Mouse (Mus musculus) stomach, embryonic 14.5 days (tissue): Measurements from ENCODE around the gene Mfng. TPM values are rescaled to one million over a fixed set of nuclear protein-coding genes. Genes with fewer than 3 reads are reported as not detected.

Source experiments
- ATAC-seq: fragments of 200-750 bp; cut with Nextera tagmentation; 2 replicates; pipeline ENCODE4 v1.8.0; 2017; ENCODE audit warnings: low read depth, moderate TSS enrichment; ENCODE audit not compliant: insufficient number of reproducible peaks, insufficient read depth, low FRiP score
- H3K27ac ChIP-seq: fragments of 300-500 bp; sonication (generic); 2 replicates; pipeline ENCODE4 v1.5.1; 2014; ENCODE audit warnings: mild to moderate bottlenecking, low read length, moderate library complexity, mixed read lengths
- H3K27me3 ChIP-seq: fragments of 300-500 bp; sonication (generic); 2 replicates; pipeline ENCODE4 v1.6.1; 2014; ENCODE audit warnings: low read length, control low read depth, mixed read lengths; ENCODE audit not compliant: control insufficient read depth, insufficient read depth
- H3K36me3 ChIP-seq: fragments of 300-500 bp; sonication (generic); 2 replicates; pipeline ENCODE4 v1.6.1; 2014; ENCODE audit warnings: mild to moderate bottlenecking, control low read depth, low read length, moderate library complexity, mixed read lengths; ENCODE audit not compliant: control insufficient read depth, insufficient read depth
- H3K4me1 ChIP-seq: fragments of 300-500 bp; sonication (generic); 2 replicates; pipeline ENCODE4 v1.6.1; 2014; ENCODE audit warnings: low read length, control low read depth, mixed read lengths; ENCODE audit not compliant: control insufficient read depth, insufficient read depth
- H3K4me2 ChIP-seq: fragments of 300-500 bp; sonication (generic); replicated peaks from 2 replicates; pipeline ENCODE4 v1.6.1; 2014; ENCODE audit warnings: low read depth, low read length, control low read depth
- H3K4me3 ChIP-seq: fragments of 300-500 bp; sonication (generic); 2 replicates; pipeline ENCODE4 v1.5.1; 2014; ENCODE audit warnings: low read depth, low read length, control low read depth
- H3K9ac ChIP-seq: fragments of 300-500 bp; sonication (generic); replicated peaks from 2 replicates; pipeline ENCODE4 v1.6.1; 2014; ENCODE audit warnings: low read depth, mild to moderate bottlenecking, control low read depth, low read length, moderate library complexity, mixed read lengths
- H3K9me3 ChIP-seq: fragments of 300-500 bp; sonication (generic); 2 replicates; pipeline ENCODE4 v1.6.1; 2016; ENCODE audit warnings: low read depth, low read length, control low read depth; ENCODE audit not compliant: control insufficient read depth
- WGBS: fragments of 180-500 bp; shearing (Covaris S2); extraction: QIAGEN DNeasy Blood & Tissue Kit; methylation state at CpG from one replicate; pipeline ENCODE4 v1.1.7; 2014; 5-methylcytosine and 5-hydroxymethylcytosine counted together
- polyA plus RNA-seq: library from polyadenylated mRNA; unstranded; fragments of >200 nt; fragmentation: Nextera tagmentation; extraction: Ambion mirVana; gene quantifications from 2 replicates; pipeline ENCODE4 v1.2.1, GENCODE M21; 2014

The Mfng gene
- polyA plus RNA-seq, 1 experiment from 2014 or later, result 15.7 TPM

- H3K4me1 ChIP-seq, result no peaks in the 10 kb centered on the region
- H3K36me3 ChIP-seq, result no peaks in the 10 kb centered on the region
- H3K27me3 ChIP-seq, result no peaks in the 10 kb centered on the region
- H3K4me2 ChIP-seq, result no peak overlapping the region
- no peak for ATAC-seq
- H3K9me3 ChIP-seq, result no peaks in the 10 kb centered on the region
- no peak overlapping the region for H3K27ac ChIP-seq
- H3K4me3 ChIP-seq, result no peak overlapping the region
- no peak overlapping the region for H3K9ac ChIP-seq
- WGBS, result 4% methylated on average over 5 of the region's 5 CpGs
These were observed 29.1 kb downstream of the Mfng start for GRCm38 (mm10) chr15:78744206-78744605.

GRCm38 (mm10) chr15:78742831-78743230, 30.4 kb downstream of the Mfng start:
- ATAC-seq, result no peak
- Histone ChIP-seq H3K9me3 (no peaks in the 10 kb centered on the region), H3K4me1 (no peaks in the 10 kb centered on the region), H3K27me3 (no peaks in the 10 kb centered on the region), H3K36me3 (no peaks in the 10 kb centered on the region), H3K27ac (no peak overlapping the region), H3K9ac (no peak overlapping the region), H3K4me3 (no peak overlapping the region), H3K4me2 (no peak overlapping the region)
- WGBS, result 94% methylated on average over 10 of the region's 10 CpGs

GRCm38 (mm10) chr15:78740662-78741061, 32.6 kb downstream of the Mfng start:
- no peaks in the 10 kb centered on the region for H3K9me3 ChIP-seq
- 0 out of 2 replicates have a peak, but pooled peaks cover 3% of the 10 kb centered on the region for H3K4me1 ChIP-seq
- no peak for ATAC-seq
- no peak overlapping the region for H3K27ac ChIP-seq
- no peak overlapping the region for H3K4me2 ChIP-seq
- 52% methylated on average over 12 of the region's 12 CpGs for WGBS
- no peaks in the 10 kb centered on the region for H3K27me3 ChIP-seq
- H3K36me3 ChIP-seq, result no peaks in the 10 kb centered on the region
- no peak overlapping the region for H3K4me3 ChIP-seq
- H3K9ac ChIP-seq, result no peak overlapping the region

GRCm38 (mm10) chr15:78737146-78737545, 36.1 kb downstream of the Mfng start:
- Histone ChIP-seq H3K36me3 (no peaks in the 10 kb centered on the region), H3K27ac (no peak overlapping the region), H3K4me3 (no peak overlapping the region), H3K27me3 (no peaks in the 10 kb centered on the region), H3K9me3 (no peaks in the 10 kb centered on the region), H3K4me1 (0 out of 2 replicates have a peak, but pooled peaks cover 7% of the 10 kb centered on the region), H3K4me2 (no peak overlapping the region), H3K9ac (no peak overlapping the region)
- no peak for ATAC-seq
- 42% methylated on average over 6 of the region's 6 CpGs for WGBS

- no peak overlapping the region for H3K27ac ChIP-seq
- no peak overlapping the region for H3K9ac ChIP-seq
- H3K4me2 ChIP-seq, result no peak overlapping the region
- 0 out of 2 replicates have a peak, but pooled peaks have one; percentile 21 for ATAC-seq
- 17% methylated on average over 7 of the region's 7 CpGs for WGBS
- H3K4me3 ChIP-seq, result no peak overlapping the region
- 0 out of 2 replicates have a peak, but pooled peaks cover 7% of the 10 kb centered on the region for H3K4me1 ChIP-seq
- no peaks in the 10 kb centered on the region for H3K27me3 ChIP-seq
- no peaks in the 10 kb centered on the region for H3K36me3 ChIP-seq
- no peaks in the 10 kb centered on the region for H3K9me3 ChIP-seq
These were observed 36.6 kb downstream of the Mfng start for GRCm38 (mm10) chr15:78736681-78737100.

GRCm38 (mm10) chr15:78736181-78736579, 37.1 kb downstream of the Mfng start:
- Histone ChIP-seq H3K4me3 (no peak overlapping the region), H3K27ac (no peak overlapping the region), H3K4me1 (0 out of 2 replicates have a peak, but pooled peaks cover 7% of the 10 kb centered on the region), H3K9me3 (no peaks in the 10 kb centered on the region), H3K4me2 (no peak overlapping the region), H3K27me3 (no peaks in the 10 kb centered on the region), H3K9ac (no peak overlapping the region), H3K36me3 (no peaks in the 10 kb centered on the region)
- 48% methylated on average over 3 of the region's 3 CpGs for WGBS
- no peak for ATAC-seq

GRCm38 (mm10) chr15:78735431-78736180, 37.7 kb downstream of the Mfng start:
- no peaks in the 10 kb centered on the region for H3K36me3 ChIP-seq
- H3K4me1 ChIP-seq, result 0 out of 2 replicates have a peak, but pooled peaks cover 7% of the 10 kb centered on the region
- H3K9me3 ChIP-seq, result no peaks in the 10 kb centered on the region
- H3K4me3 ChIP-seq, result no peak overlapping the region
- H3K9ac ChIP-seq, result no peak overlapping the region
- H3K27me3 ChIP-seq, result no peaks in the 10 kb centered on the region
- no peak overlapping the region; the same call in 1 of the 2 replicates for H3K27ac ChIP-seq
- peak; percentile 28; the same call in 1 of the 2 replicates for ATAC-seq
- no peak overlapping the region for H3K4me2 ChIP-seq
- WGBS, result 22% methylated on average over 17 of the region's 17 CpGs

GRCm38 (mm10) chr15:78731830-78732229, 41.4 kb downstream of the Mfng start:
- no peaks in the 10 kb centered on the region for H3K27me3 ChIP-seq
- no peak for ATAC-seq
- H3K27ac ChIP-seq, result no peak overlapping the region
- 58% methylated on average over 4 of the region's 4 CpGs for WGBS
- no peak overlapping the region for H3K9ac ChIP-seq
- H3K9me3 ChIP-seq, result no peaks in the 10 kb centered on the region
- H3K4me3 ChIP-seq, result no peak overlapping the region
- H3K4me2 ChIP-seq, result no peak overlapping the region
- no peaks in the 10 kb centered on the region for H3K36me3 ChIP-seq
- H3K4me1 ChIP-seq, result 0 out of 2 replicates have a peak, but pooled peaks cover 4% of the 10 kb centered on the region
